In genomic region chr3:114029971-114030635, GRCm38 (mm10) we compare ENCODE assay signal across 8 mouse cellular contexts. TPM values are rescaled to one million over a fixed set of nuclear protein-coding genes. Genes with fewer than 3 reads are reported as not detected.
DNase-seq lines count a peak whose midpoint lies in the region; ATAC-seq and TF ChIP-seq lines count a peak whose summit lies in the region.

Gene Col11a1, plus strand, starts transcription at chr3:114030540.

- no peaks in the 10 kb centered on the region for H3K4me1 ChIP-seq in hindbrain, postnatal 0 days (ENCODE audit: insufficient read depth, low read length)
- H3K4me1 ChIP-seq in midbrain, embryonic 12.5 days = peaks cover 11% of the 10 kb centered on the region
- 0 out of 2 replicates have a peak, but pooled peaks cover 2% of the 10 kb centered on the region for H3K4me1 ChIP-seq in stomach, embryonic 14.5 days (ENCODE audit: control insufficient read depth, insufficient read depth, low read length)

- 0% methylated on average over 19 of the region's 19 CpGs for WGBS in hindbrain, postnatal 0 days
- under 1% methylated on average over 18 of the region's 19 CpGs for WGBS in midbrain, embryonic 12.5 days
- WGBS in stomach, embryonic 14.5 days = under 1% methylated on average over 19 of the region's 19 CpGs

- peak within 1 kb of the TSS; percentile 50; the same call in 1 of the 2 replicates for H3K9ac ChIP-seq in hindbrain, postnatal 0 days (replicated peaks; ENCODE audit: low read length)
- peak within 1 kb of the TSS; percentile 60 for H3K9ac ChIP-seq in midbrain, embryonic 12.5 days (replicated peaks)
- peak within 1 kb of the TSS; percentile 7; the same call in 1 of the 2 replicates for H3K9ac ChIP-seq in stomach, embryonic 14.5 days (replicated peaks; ENCODE audit: low read depth, low read length)

- peak; percentile 98 for ATAC-seq in hindbrain, postnatal 0 days
- peak; percentile 99 for ATAC-seq in midbrain, embryonic 12.5 days (ENCODE audit: low FRiP score, low read depth)
- ATAC-seq in stomach, embryonic 14.5 days (ENCODE audit: insufficient number of reproducible peaks, insufficient read depth, low FRiP score, low read depth) = peak; percentile 99

- H3K36me3 ChIP-seq in hindbrain, postnatal 0 days (ENCODE audit: insufficient read depth, low read length) = no peaks in the 10 kb centered on the region
- no peaks in the 10 kb centered on the region for H3K36me3 ChIP-seq in midbrain, embryonic 12.5 days
- H3K36me3 ChIP-seq in stomach, embryonic 14.5 days (ENCODE audit: control insufficient read depth, insufficient read depth, low read length) = no peaks in the 10 kb centered on the region

- no peak for TF ChIP-seq CTCF in hindbrain, postnatal 0 days (IDR thresholded peaks at IDR 0.05; ENCODE audit: low read depth)

- H3K9me3 ChIP-seq in hindbrain, postnatal 0 days (ENCODE audit: low read length) = no peaks in the 10 kb centered on the region
- no peaks in the 10 kb centered on the region for H3K9me3 ChIP-seq in midbrain, embryonic 12.5 days
- no peaks in the 10 kb centered on the region for H3K9me3 ChIP-seq in stomach, embryonic 14.5 days (ENCODE audit: control insufficient read depth, low read depth, low read length)

- H3K4me2 ChIP-seq in hindbrain, postnatal 0 days (ENCODE audit: low read depth, low read length) = peak within 1 kb of the TSS; percentile 94
- H3K4me2 ChIP-seq in midbrain, embryonic 12.5 days (replicated peaks) = peak within 1 kb of the TSS; percentile 98
- peak within 1 kb of the TSS; percentile 79 for H3K4me2 ChIP-seq in stomach, embryonic 14.5 days (replicated peaks; ENCODE audit: low read depth, low read length)

- no peak within 1 kb of the TSS for H3K27ac ChIP-seq in hindbrain, postnatal 0 days
- H3K27ac ChIP-seq in midbrain, embryonic 12.5 days (replicated peaks) = peak within 1 kb of the TSS; percentile 60
- 0 out of 2 replicates have a peak within 1 kb of the TSS, but pooled peaks have one; percentile 46 for H3K27ac ChIP-seq in stomach, embryonic 14.5 days (ENCODE audit: low read length)

- peak; percentile 45 to 74 for DNase-seq in adrenal gland, adult (ENCODE audit: inconsistent age in 2 of 2, low spot score in 1 of 2)
- DNase-seq in cerebellum, postnatal 25 days = peak; percentile 55 to 73
- DNase-seq in frontal cortex, postnatal 25 days (ENCODE audit: low spot score in 2 of 2) = peak; percentile 33 to 54
- DNase-seq in hindbrain, postnatal 0 days (ENCODE audit: low spot score) = peak; percentile 93
- DNase-seq in left cerebral cortex, postnatal 10 days (ENCODE audit: extremely low spot score in 1 of 2, low spot score in 2 of 2) = peak; percentile 80 to 85
- no peak for DNase-seq in spleen, postnatal 10 days (ENCODE audit: low spot score in 2 of 2)

- no peaks in the 10 kb centered on the region for H3K27me3 ChIP-seq in hindbrain, postnatal 0 days (ENCODE audit: insufficient read depth, low read length)
- H3K27me3 ChIP-seq in midbrain, embryonic 12.5 days = no peaks in the 10 kb centered on the region
- no peaks in the 10 kb centered on the region for H3K27me3 ChIP-seq in stomach, embryonic 14.5 days (ENCODE audit: control insufficient read depth, insufficient read depth, low read length)

- peak within 1 kb of the TSS; percentile 54 for H3K4me3 ChIP-seq in hindbrain, postnatal 0 days (ENCODE audit: low read length)
- H3K4me3 ChIP-seq in midbrain, embryonic 12.5 days = peak within 1 kb of the TSS; percentile 60
- peak within 1 kb of the TSS; percentile 47 for H3K4me3 ChIP-seq in stomach, embryonic 14.5 days (ENCODE audit: low read depth, low read length)

- intact Hi-C loops in left cerebral cortex, postnatal 10 days (cut with DNase I) = loop anchor here (5.0 kb wide), 1 partner anchor 378 kb away; no protein-coding TSS in a partner anchor

RNA-seq across cellular contexts. Expression of gene Col11a1, which starts in this region (rescaled TPM):
- total RNA-seq in hindbrain, postnatal 0 days (2014; rRNA removed) = 17.8 and 22.0 TPM in 2 replicates
- polyA plus RNA-seq in hindbrain, postnatal 0 days (2015; fragmentation: Nextera tagmentation; extraction: Ambion mirVana) = 8.9 and 11.2 TPM in 2 replicates
- total RNA-seq in left cerebral cortex, postnatal 10 days (2021) = 10 to 100 TPM; 15.5 to 16.1 TPM
- polyA plus RNA-seq in midbrain, embryonic 12.5 days (2016; fragmentation: Nextera tagmentation; extraction: Ambion mirVana) = 29.2 and 36.9 TPM in 2 replicates
- polyA plus RNA-seq in stomach, embryonic 14.5 days (2014; fragmentation: Nextera tagmentation; extraction: Ambion mirVana) = 19.8 and 22.3 TPM in 2 replicates

Comparison
In these comparisons a context has a peak if more than half of its experiments do, and no peak if none do; other contexts are left out.
1. DNase-seq: peak in adrenal gland, adult (2 of 2), cerebellum, postnatal 25 days (2 of 2), frontal cortex, postnatal 25 days (2 of 2), hindbrain, postnatal 0 days (single experiment) and left cerebral cortex, postnatal 10 days (2 of 2); none in spleen, postnatal 10 days (0 of 2).
2. H3K9ac ChIP-seq: peak in every context shown above with its lines; median percentile 60 in midbrain, embryonic 12.5 days; 50 in hindbrain, postnatal 0 days; 7 in stomach, embryonic 14.5 days.
3. Peak in every context shown above with its lines, with median percentiles within 50 percentile points of each other: ATAC-seq, H3K4me2 ChIP-seq and H3K4me3 ChIP-seq.